Mouse (Mus musculus): ENCODE results near the gene 1700011M02Rik. TPM values are rescaled to one million over a fixed set of nuclear protein-coding genes. Genes with fewer than 3 reads are reported as not detected.
"Not testable (repeated sequence)": the region's sequence is repeated elsewhere in the genome, so short reads cannot be mapped to it uniquely, and the experiment has no call there.

1700011M02Rik gene
- polyA plus RNA-seq (2014; fragmentation: Nextera tagmentation; extraction: Ambion mirVana): not detected in 2 replicates

DNA sequence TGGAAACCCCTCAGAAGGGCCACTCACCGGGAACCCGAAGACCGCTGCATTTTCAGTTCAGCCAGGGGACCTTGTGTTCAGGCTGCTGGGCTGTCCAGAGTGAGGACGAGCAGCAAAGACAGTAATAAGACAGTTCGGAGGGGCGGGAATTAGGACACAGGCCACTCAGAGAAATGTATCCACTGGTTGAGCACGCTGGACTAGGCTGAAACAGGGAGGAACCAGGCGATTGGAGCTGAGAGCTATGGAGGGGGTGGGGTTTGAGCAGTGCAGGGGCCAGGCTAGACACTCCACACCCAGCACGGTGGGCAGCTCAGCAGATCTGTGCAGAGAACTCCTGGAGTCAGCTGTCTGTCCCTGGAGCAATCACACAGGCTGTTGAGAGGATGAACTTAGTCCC lies at the start of gene 1700011M02Rik, which contains the start of gene Dmrtc1a:
1700011M02Rik (plus strand) TSS at position 319 of the 400 bp plus-strand sequence.
Dmrtc1a (minus strand) TSS at position 101 of the 400 bp plus-strand sequence.
- WGBS: 80% methylated on average over 6 of the region's 9 CpGs

DNA sequence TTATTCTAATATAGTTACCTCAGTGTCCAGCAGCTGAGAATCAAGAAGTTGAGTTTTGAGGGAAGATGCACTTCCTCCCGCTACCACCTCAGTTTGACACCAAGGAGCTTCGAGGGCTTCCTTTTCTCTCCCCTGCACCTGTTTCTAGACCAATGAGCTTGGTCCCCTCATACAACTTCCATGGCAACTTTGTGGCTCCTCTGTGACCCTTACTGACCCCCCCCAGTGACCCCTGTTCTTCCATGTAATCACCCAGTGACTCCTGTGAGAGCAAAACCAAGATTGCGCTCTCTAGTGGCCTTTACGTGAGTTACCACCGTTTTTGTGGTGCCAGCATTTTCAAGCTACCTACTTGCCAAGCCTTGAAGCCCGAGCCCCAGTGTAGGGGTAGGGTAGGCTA lies 40.8 kb upstream of the 1700011M02Rik start, which contains the start of gene 1700031F05Rik:
1700031F05Rik (minus strand) TSS at position 101 of the 400 bp plus-strand sequence.
- DNase-seq (ENCODE audit: low spot score): no peak
- Histone ChIP-seq H3K9me3 (ENCODE audit: control insufficient read depth, low read length) (no peaks in the 10 kb centered on the region), H3K4me2 (ENCODE audit: low read depth, low read length, severe bottlenecking) (no peak within 1 kb of the TSS), H3K4me1 (replicated peaks; ENCODE audit: control insufficient read depth, insufficient read depth, low read length) (no peaks in the 10 kb centered on the region), H3K9ac (ENCODE audit: low read length) (no peak within 1 kb of the TSS), H3K27ac (ENCODE audit: low read depth, low read length) (no peak within 1 kb of the TSS), H3K27me3 (ENCODE audit: control insufficient read depth, insufficient read depth, low read length) (no peaks in the 10 kb centered on the region), H3K36me3 (ENCODE audit: control insufficient read depth, insufficient read depth, low read length) (no peaks in the 10 kb centered on the region), H3K4me3 (ENCODE audit: low read depth, low read length) (no peak within 1 kb of the TSS)
- 94% methylated on average over 6 of the region's 6 CpGs for WGBS
- ATAC-seq (replicated peaks; ENCODE audit: low FRiP score): no peak

More for the DNA sequence above, at the start of gene 1700011M02Rik, which contains the start of gene Dmrtc1a:
- not testable (repeated sequence) for H3K9ac ChIP-seq (ENCODE audit: low read length); H3K27me3 ChIP-seq (ENCODE audit: control insufficient read depth, insufficient read depth, low read length); H3K4me1 ChIP-seq (replicated peaks; ENCODE audit: control insufficient read depth, insufficient read depth, low read length); H3K36me3 ChIP-seq (ENCODE audit: control insufficient read depth, insufficient read depth, low read length); H3K27ac ChIP-seq (ENCODE audit: low read depth, low read length); ATAC-seq (replicated peaks; ENCODE audit: low FRiP score); H3K4me2 ChIP-seq (ENCODE audit: low read depth, low read length, severe bottlenecking); H3K9me3 ChIP-seq (ENCODE audit: control insufficient read depth, low read length); DNase-seq (ENCODE audit: low spot score); H3K4me3 ChIP-seq (ENCODE audit: low read depth, low read length)

DNA sequence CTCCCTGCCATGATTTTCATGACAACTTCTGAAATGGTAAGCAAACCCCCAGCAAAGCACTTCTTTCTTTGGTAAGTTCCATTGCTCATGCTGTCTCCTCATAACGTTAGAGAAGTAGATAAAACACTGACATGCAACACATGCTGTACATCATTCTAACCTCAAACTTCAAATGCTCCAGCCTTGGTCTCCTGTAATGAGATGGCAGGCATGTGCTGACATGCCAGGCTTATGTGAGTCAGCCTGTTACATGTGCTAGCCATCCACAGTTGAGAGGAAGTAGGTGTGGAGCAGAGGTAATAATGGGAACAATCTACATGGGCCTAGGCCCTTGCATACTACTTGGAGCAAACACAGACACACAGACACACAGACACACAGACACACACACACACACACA lies 6.1 kb downstream of the 1700011M02Rik start:
- not testable (repeated sequence) for H3K9ac ChIP-seq (ENCODE audit: low read length); DNase-seq (ENCODE audit: low spot score); H3K4me3 ChIP-seq (ENCODE audit: low read depth, low read length); ATAC-seq (replicated peaks; ENCODE audit: low FRiP score); H3K27ac ChIP-seq (ENCODE audit: low read depth, low read length); H3K4me1 ChIP-seq (replicated peaks; ENCODE audit: control insufficient read depth, insufficient read depth, low read length); H3K36me3 ChIP-seq (ENCODE audit: control insufficient read depth, insufficient read depth, low read length); H3K27me3 ChIP-seq (ENCODE audit: control insufficient read depth, insufficient read depth, low read length); H3K4me2 ChIP-seq (ENCODE audit: low read depth, low read length, severe bottlenecking); H3K9me3 ChIP-seq (ENCODE audit: control insufficient read depth, low read length)
- WGBS: 94% methylated on average over 1 of the region's 1 CpGs

DNA sequence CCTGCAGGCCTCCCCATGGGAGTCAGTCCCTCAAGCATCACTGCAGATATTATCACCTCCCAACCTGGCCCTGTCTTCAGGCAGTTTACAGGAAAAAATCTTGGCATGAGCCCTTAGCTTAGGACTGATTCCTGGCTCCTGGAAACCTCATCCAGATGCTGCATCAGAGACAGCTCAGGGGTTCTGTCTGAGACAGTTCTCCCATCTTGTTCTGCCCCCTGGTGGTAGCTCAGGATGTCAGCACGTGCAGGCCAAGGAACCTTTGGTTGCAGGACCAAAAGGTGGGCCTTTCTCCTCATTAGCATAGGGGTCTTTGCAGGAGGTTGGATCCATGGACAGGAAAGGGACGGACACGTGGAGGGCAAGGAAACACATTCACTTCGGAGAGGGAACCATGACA lies 18.0 kb downstream of the 1700011M02Rik start:
- not testable (repeated sequence) for H3K9me3 ChIP-seq (ENCODE audit: control insufficient read depth, low read length); H3K27me3 ChIP-seq (ENCODE audit: control insufficient read depth, insufficient read depth, low read length); ATAC-seq (replicated peaks; ENCODE audit: low FRiP score); H3K27ac ChIP-seq (ENCODE audit: low read depth, low read length); H3K36me3 ChIP-seq (ENCODE audit: control insufficient read depth, insufficient read depth, low read length); H3K9ac ChIP-seq (ENCODE audit: low read length); H3K4me3 ChIP-seq (ENCODE audit: low read depth, low read length); H3K4me2 ChIP-seq (ENCODE audit: low read depth, low read length, severe bottlenecking); H3K4me1 ChIP-seq (replicated peaks; ENCODE audit: control insufficient read depth, insufficient read depth, low read length)
- DNase-seq (ENCODE audit: low spot score): peak; percentile 53
- 45% methylated on average over 2 of the region's 4 CpGs for WGBS

DNA sequence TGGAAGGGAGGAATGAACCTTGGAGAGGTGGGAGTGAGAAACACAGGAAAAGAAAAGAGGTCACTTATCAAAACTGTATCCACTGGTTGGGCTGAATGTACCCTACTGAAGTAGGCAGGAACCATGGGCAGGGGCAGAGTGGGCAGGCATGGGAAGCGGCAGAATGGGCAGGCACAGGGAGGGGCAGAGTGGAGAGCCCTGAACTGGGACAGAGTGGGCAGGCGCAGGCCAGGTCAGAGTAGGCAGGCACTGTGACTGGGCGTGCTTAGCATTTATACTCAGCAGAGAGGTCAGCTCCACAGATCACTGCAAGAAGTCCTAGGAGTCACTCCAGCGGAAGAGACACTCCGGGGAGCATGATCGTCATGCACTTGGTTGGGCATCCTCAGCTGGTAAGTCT lies 19.4 kb downstream of the 1700011M02Rik start, which contains the start of gene 1700018G05Rik:
1700018G05Rik (plus strand) TSS at position 301 of the 400 bp plus-strand sequence.
- H3K4me2 ChIP-seq (ENCODE audit: low read depth, low read length, severe bottlenecking); H3K4me3 ChIP-seq (ENCODE audit: low read depth, low read length); DNase-seq (ENCODE audit: low spot score); H3K4me1 ChIP-seq (replicated peaks; ENCODE audit: control insufficient read depth, insufficient read depth, low read length); H3K9me3 ChIP-seq (ENCODE audit: control insufficient read depth, low read length); ATAC-seq (replicated peaks; ENCODE audit: low FRiP score); H3K27me3 ChIP-seq (ENCODE audit: control insufficient read depth, insufficient read depth, low read length); H3K9ac ChIP-seq (ENCODE audit: low read length); H3K36me3 ChIP-seq (ENCODE audit: control insufficient read depth, insufficient read depth, low read length); H3K27ac ChIP-seq (ENCODE audit: low read depth, low read length): not testable (repeated sequence)
- 91% methylated on average over 5 of the region's 6 CpGs for WGBS

DNA sequence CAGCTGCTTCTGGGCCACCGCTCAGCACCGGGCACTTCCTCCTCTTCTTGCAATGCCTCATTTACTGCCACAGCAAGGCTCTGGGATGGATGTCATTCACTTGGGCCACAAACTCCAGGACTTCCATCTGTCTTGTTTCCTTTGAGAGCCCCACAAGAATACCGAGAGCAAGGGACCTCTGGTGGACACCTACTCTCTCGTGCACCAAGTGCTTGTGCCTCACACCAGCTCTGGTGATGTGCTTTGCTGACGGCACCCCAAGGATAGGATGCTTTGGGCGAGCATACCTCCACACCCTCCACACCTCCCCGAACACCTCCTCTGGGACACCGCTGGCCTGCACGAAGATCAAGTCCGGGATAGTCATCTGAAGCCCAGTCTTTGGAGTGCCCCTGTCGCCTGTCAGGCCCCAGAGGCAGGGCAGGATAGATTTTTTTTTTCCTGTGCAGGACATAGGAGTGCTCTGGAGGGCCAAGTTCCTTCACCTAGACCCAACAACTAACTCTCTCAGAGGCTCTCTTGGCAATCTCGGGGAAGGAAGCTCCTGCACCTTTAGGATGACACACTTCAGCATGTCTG lies 24.4 kb downstream of the 1700011M02Rik start:
- 51% methylated on average over 12 of the region's 12 CpGs for WGBS
- H3K4me2 ChIP-seq (ENCODE audit: low read depth, low read length, severe bottlenecking): peak overlapping the region; percentile 62
- H3K27ac ChIP-seq (ENCODE audit: low read depth, low read length): no peak overlapping the region
- no peaks in the 10 kb centered on the region for H3K4me1 ChIP-seq (replicated peaks; ENCODE audit: control insufficient read depth, insufficient read depth, low read length)
- peak overlapping the region; percentile 48 for H3K4me3 ChIP-seq (ENCODE audit: low read depth, low read length)
- no peaks in the 10 kb centered on the region for H3K36me3 ChIP-seq (ENCODE audit: control insufficient read depth, insufficient read depth, low read length)
- ATAC-seq (replicated peaks; ENCODE audit: low FRiP score): no peak; the same call in 1 of the 2 replicates
- no peaks in the 10 kb centered on the region for H3K9me3 ChIP-seq (ENCODE audit: control insufficient read depth, low read length)
- H3K9ac ChIP-seq (ENCODE audit: low read length): peak overlapping the region; percentile 67
- H3K27me3 ChIP-seq (ENCODE audit: control insufficient read depth, insufficient read depth, low read length): no peaks in the 10 kb centered on the region; the same call in 1 of the 2 replicates
- DNase-seq (ENCODE audit: low spot score): peak; percentile 51

DNA sequence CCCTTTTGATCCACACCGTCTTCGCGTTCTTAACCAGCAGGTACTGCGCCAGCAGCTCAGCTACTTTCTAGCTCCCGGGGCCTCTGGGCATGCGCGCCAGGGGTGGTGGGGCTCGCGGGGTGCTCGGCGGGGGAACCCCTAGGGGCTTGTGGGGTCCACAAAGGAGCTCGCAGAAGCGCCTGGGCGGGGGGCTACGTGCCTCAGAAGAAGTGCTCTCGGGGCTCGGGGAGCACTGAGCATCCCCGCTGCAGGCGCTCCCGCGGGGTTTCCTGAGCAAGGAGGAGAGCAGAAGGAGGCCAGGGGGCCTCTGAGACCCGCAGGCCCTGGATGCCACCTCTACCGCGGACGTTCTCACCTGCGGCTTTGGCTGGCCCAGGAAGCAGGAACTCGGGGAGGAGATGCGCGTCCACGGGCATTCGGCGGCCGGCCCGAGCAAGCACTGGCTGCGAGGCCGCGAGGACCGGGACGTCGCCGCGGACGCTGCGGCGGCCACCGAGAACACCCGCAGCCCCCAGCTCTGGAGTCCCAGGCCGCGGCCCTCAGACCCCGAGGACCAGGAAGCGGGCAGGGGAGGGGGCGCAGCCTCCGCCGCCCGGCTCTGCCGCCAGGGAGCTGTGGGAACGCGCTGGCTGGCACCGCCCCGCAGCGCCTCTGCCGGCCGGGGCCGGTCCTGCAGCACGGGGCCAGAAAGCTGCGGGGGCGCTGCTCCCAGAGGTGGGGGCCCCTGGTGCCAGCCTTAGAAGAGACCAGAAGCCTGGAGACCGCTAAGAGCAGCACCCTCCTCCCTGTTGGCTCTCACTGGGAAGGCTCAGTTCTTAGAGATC lies 25.1 kb downstream of the 1700011M02Rik start:
- H3K36me3 ChIP-seq (ENCODE audit: control insufficient read depth, insufficient read depth, low read length): no peaks in the 10 kb centered on the region
- no peaks in the 10 kb centered on the region for H3K4me1 ChIP-seq (replicated peaks; ENCODE audit: control insufficient read depth, insufficient read depth, low read length)
- WGBS: 20% methylated on average over 47 of the region's 68 CpGs

DNA sequence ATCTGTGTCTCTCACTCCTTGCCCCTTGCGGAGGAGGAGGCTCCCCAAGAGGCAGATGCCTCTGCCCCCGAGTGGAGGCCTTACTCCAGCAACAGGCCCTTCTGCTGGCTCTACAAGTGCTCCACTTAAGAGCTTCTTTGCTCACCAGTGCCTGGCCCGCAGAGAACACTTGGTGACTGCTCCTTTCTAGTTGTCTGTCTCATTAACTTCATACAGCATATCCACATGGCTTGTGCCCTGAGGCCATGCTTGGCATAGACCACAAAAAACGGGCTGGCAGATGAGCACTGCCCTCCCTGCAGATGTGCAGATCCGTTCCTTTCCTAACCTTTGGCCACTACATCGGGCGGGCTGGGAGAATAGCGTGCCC lies 25.7 kb downstream of the 1700011M02Rik start:
- no peak for DNase-seq (ENCODE audit: low spot score)
- H3K4me1 ChIP-seq (replicated peaks; ENCODE audit: control insufficient read depth, insufficient read depth, low read length): no peaks in the 10 kb centered on the region
- no peaks in the 10 kb centered on the region for H3K36me3 ChIP-seq (ENCODE audit: control insufficient read depth, insufficient read depth, low read length)
- 50% methylated on average over 8 of the region's 8 CpGs for WGBS
- H3K4me2 ChIP-seq (ENCODE audit: low read depth, low read length, severe bottlenecking): peak overlapping the region; percentile 62; the same call in 1 of the 2 replicates
- no peak overlapping the region for H3K27ac ChIP-seq (ENCODE audit: low read depth, low read length)
- no peaks in the 10 kb centered on the region; the same call in 1 of the 2 replicates for H3K27me3 ChIP-seq (ENCODE audit: control insufficient read depth, insufficient read depth, low read length)
- H3K9me3 ChIP-seq (ENCODE audit: control insufficient read depth, low read length): no peaks in the 10 kb centered on the region
- peak overlapping the region; percentile 48; the same call in 1 of the 2 replicates for H3K4me3 ChIP-seq (ENCODE audit: low read depth, low read length)
- H3K9ac ChIP-seq (ENCODE audit: low read length): peak overlapping the region; percentile 67; the same call in 1 of the 2 replicates
- no peak for ATAC-seq (replicated peaks; ENCODE audit: low FRiP score)

More for the DNA sequence above, 25.1 kb downstream of the 1700011M02Rik start:
- peak overlapping the region; percentile 62 for H3K4me2 ChIP-seq (ENCODE audit: low read depth, low read length, severe bottlenecking)
- H3K9ac ChIP-seq (ENCODE audit: low read length): peak overlapping the region; percentile 67
- no peaks in the 10 kb centered on the region for H3K9me3 ChIP-seq (ENCODE audit: control insufficient read depth, low read length)
- ATAC-seq (replicated peaks; ENCODE audit: low FRiP score): peak; percentile 86
- peak overlapping the region; percentile 48 for H3K4me3 ChIP-seq (ENCODE audit: low read depth, low read length)
- no peaks in the 10 kb centered on the region; the same call in 1 of the 2 replicates for H3K27me3 ChIP-seq (ENCODE audit: control insufficient read depth, insufficient read depth, low read length)
- peak; percentile 82 for DNase-seq (ENCODE audit: low spot score)
- no peak overlapping the region for H3K27ac ChIP-seq (ENCODE audit: low read depth, low read length)
